Mouse (Mus musculus) C2C12 (cell line): ENCODE measurements around the gene Slc34a3.

Experiments
- CTCF ChIP-seq: IDR thresholded peaks from one replicate; pipeline ENCODE4 v1.5.1; 2011; ENCODE audit not compliant: control insufficient read depth, insufficient read depth, insufficient read length
- FOSL1 ChIP-seq: IDR thresholded peaks from one replicate; pipeline ENCODE4 v1.8.0; 2011; ENCODE audit warnings: mild to moderate bottlenecking, low read length; ENCODE audit not compliant: poor library complexity, insufficient read depth, severe bottlenecking
- MAX ChIP-seq: IDR thresholded peaks from one replicate; pipeline ENCODE4 v1.6.1; 2011; ENCODE audit warnings: mild to moderate bottlenecking, control low read depth
- MYOD1 ChIP-seq: IDR thresholded peaks from one replicate; pipeline ENCODE4 v1.6.1; 2011; ENCODE audit warnings: low read depth; ENCODE audit not compliant: control insufficient read depth, insufficient read length
- USF1 ChIP-seq: IDR thresholded peaks from one replicate; pipeline ENCODE4 v1.6.1; 2011; ENCODE audit warnings: low read depth, mild to moderate bottlenecking, control low read depth, moderate library complexity

GRCm38 (mm10) chr2:25197946-25198345 is 36.2 kb downstream of the Slc34a3 start:
- TF ChIP-seq CTCF, result no peak
- no peak for TF ChIP-seq USF1
- no peak for TF ChIP-seq MYOD1
- no peak for TF ChIP-seq MAX
- TF ChIP-seq FOSL1, result no peak
